Mouse (Mus musculus) monocyte, adult 5-6 weeks (primary cell): ENCODE measurements around the gene Smtnl1. TPM values are rescaled to one million over a fixed set of nuclear protein-coding genes. Genes with fewer than 3 reads are reported as not detected.
"Not testable (repeated sequence)": the region's sequence is repeated elsewhere in the genome, so short reads cannot be mapped to it uniquely, and the experiment has no call there.

ENCODE experiments used
- ATAC-seq: fragments of 153-309, 156-312 bp; replicated peaks from 2 replicates; pipeline ENCODE4 v1.8.0; 2017; ENCODE audit warnings: mild to moderate bottlenecking; ENCODE audit not compliant: low TSS enrichment, insufficient number of reproducible peaks, severe bottlenecking, poor library complexity, low FRiP score
- total RNA-seq: library from RNA; stranded (forward); fragments of 200-1000, 200-491, 200-594 nt; gene quantifications from 3 replicates; pipeline ENCODE4 v1.2.3, GENCODE M21; 2017

Smtnl1 gene
- total RNA-seq, 1 experiment from 2014 or later, result not detected

GRCm38 (mm10) chr2:84801223-84801622, 21.2 kb downstream of the Smtnl1 start:
- ATAC-seq, result not testable (repeated sequence)

- no peak for ATAC-seq
Observed at GRCm38 (mm10) chr2:84800304-84800703, 22.1 kb downstream of the Smtnl1 start.

- ATAC-seq, result peak; percentile 65
Observed at GRCm38 (mm10) chr2:84799041-84799561, 23.4 kb downstream of the Smtnl1 start.

GRCm38 (mm10) chr2:84798493-84798921, 23.9 kb downstream of the Smtnl1 start, which contains the start of gene Ube2l6:
Gene Ube2l6 (plus strand): TSS chr2:84798828.
- peak; percentile 37 for ATAC-seq

- 0 out of 2 replicates have a peak, but pooled peaks have one; percentile 42 for ATAC-seq
Observed at GRCm38 (mm10) chr2:84797833-84798492, 24.5 kb downstream of the Smtnl1 start.

GRCm38 (mm10) chr2:84793871-84794270, 28.6 kb downstream of the Smtnl1 start:
- ATAC-seq, result no peak

GRCm38 (mm10) chr2:84793154-84793553, 29.3 kb downstream of the Smtnl1 start:
- no peak for ATAC-seq

GRCm38 (mm10) chr2:84792516-84792915, 29.9 kb downstream of the Smtnl1 start:
- ATAC-seq, result no peak

- no peak for ATAC-seq
Observed at GRCm38 (mm10) chr2:84790418-84790817, 32.0 kb downstream of the Smtnl1 start.

- no peak for ATAC-seq
Observed at GRCm38 (mm10) chr2:84788316-84788715, 34.1 kb downstream of the Smtnl1 start.

- ATAC-seq, result no peak
Observed at GRCm38 (mm10) chr2:84783840-84784566, 38.4 kb downstream of the Smtnl1 start.

GRCm38 (mm10) chr2:84783315-84783714, 39.1 kb downstream of the Smtnl1 start:
- ATAC-seq, result no peak

- peak; percentile 53 for ATAC-seq
Observed at GRCm38 (mm10) chr2:84779210-84779609, 43.2 kb downstream of the Smtnl1 start.

GRCm38 (mm10) chr2:84777706-84778105, 44.7 kb downstream of the Smtnl1 start:
- no peak for ATAC-seq

GRCm38 (mm10) chr2:84775665-84776064, 46.8 kb downstream of the Smtnl1 start:
- no peak for ATAC-seq

GRCm38 (mm10) chr2:84775241-84775640, 47.2 kb downstream of the Smtnl1 start, which contains the start of gene Serping1:
Gene Serping1 (minus strand): TSS chr2:84775444.
- no peak for ATAC-seq

- ATAC-seq, result no peak
Observed at GRCm38 (mm10) chr2:84774751-84775150, 47.7 kb downstream of the Smtnl1 start.

- ATAC-seq, result no peak
Observed at GRCm38 (mm10) chr2:84773195-84773594, 49.3 kb downstream of the Smtnl1 start.

GRCm38 (mm10) chr2:84772454-84772853, 50.0 kb downstream of the Smtnl1 start:
- ATAC-seq, result no peak

- ATAC-seq, result no peak
Observed at GRCm38 (mm10) chr2:84770501-84770900, 52.0 kb downstream of the Smtnl1 start.
